Mouse (Mus musculus) lung, adult 2 months (tissue): ENCODE results near the gene Cradd.

Source experiments
- CTCF ChIP-seq: fragments of 200-500 bp; IDR thresholded peaks from 2 replicates; pipeline ENCODE4 v1.5.1; 2011; ENCODE audit warnings: mild to moderate bottlenecking, low read length, control low read depth; ENCODE audit not compliant: insufficient read depth
- POLR2A ChIP-seq: fragments of 200-500 bp; IDR thresholded peaks from 2 replicates; pipeline ENCODE4 v1.6.1; 2011; ENCODE audit warnings: low read depth, mild to moderate bottlenecking, control low read depth, low read length, borderline replicate concordance; ENCODE audit errors: extremely low read depth

- no peak for TF ChIP-seq CTCF
- no peak for TF ChIP-seq POLR2A
Measured at GRCm38 (mm10) chr10:95332596-95332995, 8.7 kb upstream of the Cradd start.
